Mouse (Mus musculus) limb, embryonic 12.5 days (tissue): ENCODE measurements at regions not wholly inside any gene's neighbourhood (a gene's known extent, or its start where the extent isn't known, plus 50 kb on each side); places are given as distances from the start of the nearest gene placed in this dataset.

Experiments used
- ATAC-seq: fragments of 200-750 bp; cut with Nextera tagmentation; 2 replicates; pipeline ENCODE4 v1.8.0; 2017; ENCODE audit warnings: low read depth, moderate TSS enrichment; ENCODE audit not compliant: insufficient number of reproducible peaks, insufficient read depth, low FRiP score, low TSS enrichment
- H3K27ac ChIP-seq: fragments of 300-500 bp; sonication (generic); 2 replicates; pipeline ENCODE4 v1.5.1; 2016; ENCODE audit warnings: mild to moderate bottlenecking, moderate library complexity
- H3K27me3 ChIP-seq: fragments of 300-500 bp; sonication (generic); 2 replicates; pipeline ENCODE4 v1.6.1; 2016; ENCODE audit warnings: mild to moderate bottlenecking, moderate library complexity
- H3K36me3 ChIP-seq: fragments of 300-500 bp; sonication (generic); 2 replicates; pipeline ENCODE4 v1.6.1; 2016; ENCODE audit warnings: mild to moderate bottlenecking, moderate library complexity
- H3K4me1 ChIP-seq: fragments of 300-500 bp; sonication (generic); replicated peaks from 2 replicates; pipeline ENCODE4 v1.6.1; 2016
- H3K4me2 ChIP-seq: fragments of 300-500 bp; sonication (generic); 2 replicates; pipeline ENCODE4 v1.6.1; 2016; ENCODE audit warnings: mild to moderate bottlenecking, moderate library complexity
- H3K4me3 ChIP-seq: fragments of 300-500 bp; sonication (generic); replicated peaks from 2 replicates; pipeline ENCODE4 v1.5.1; 2016; ENCODE audit warnings: mild to moderate bottlenecking
- H3K9ac ChIP-seq: fragments of 300-500 bp; sonication (generic); replicated peaks from 2 replicates; pipeline ENCODE4 v1.6.1; 2016; ENCODE audit warnings: mild to moderate bottlenecking, moderate library complexity
- H3K9me3 ChIP-seq: fragments of 300-500 bp; sonication (generic); 2 replicates; pipeline ENCODE4 v1.6.1; 2016; ENCODE audit warnings: mild to moderate bottlenecking, moderate library complexity
- WGBS: fragments of 180-500 bp; shearing (Covaris S2); methylation state at CpG from one replicate; pipeline ENCODE4 v1.1.7; 2016; 5-methylcytosine and 5-hydroxymethylcytosine counted together

DNA sequence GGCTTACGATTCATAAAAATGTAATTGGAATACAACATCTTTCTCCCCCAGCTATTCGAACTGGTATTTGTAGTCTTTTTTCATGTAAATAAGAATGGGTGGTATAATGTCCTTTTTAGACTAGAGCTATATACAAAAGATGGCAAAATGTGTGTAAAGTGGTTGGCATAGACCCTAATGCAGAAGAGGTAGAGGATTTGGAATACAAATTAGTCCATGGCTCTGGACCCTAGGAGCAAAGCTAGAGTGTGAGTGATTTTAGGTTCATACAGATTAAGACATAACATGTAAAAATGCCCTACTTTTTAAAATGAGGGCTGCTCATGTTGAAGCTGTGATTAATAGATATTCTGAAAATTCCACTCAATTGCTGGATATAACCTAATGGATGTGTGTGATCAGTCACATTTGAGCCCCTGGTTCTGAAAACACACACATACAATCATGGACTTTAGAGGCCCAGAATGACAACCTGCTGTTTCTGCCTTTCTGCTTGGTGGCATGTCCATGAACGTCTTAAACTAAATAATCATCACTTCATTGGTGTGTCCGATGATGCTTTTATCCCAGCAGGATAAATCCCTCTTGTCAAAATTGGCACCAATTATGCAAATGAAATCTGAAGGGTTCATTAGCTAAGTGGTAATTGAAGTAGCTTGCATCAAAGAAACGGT lies 423.6 kb upstream of the Lrrc7 start:
- no peak overlapping the region for H3K4me3 ChIP-seq
- no peaks in the 10 kb centered on the region for H3K4me1 ChIP-seq
- no peak for ATAC-seq
- H3K9me3 ChIP-seq, result no peaks in the 10 kb centered on the region
- no peaks in the 10 kb centered on the region for H3K27me3 ChIP-seq
- H3K27ac ChIP-seq, result no peak overlapping the region
- no peak overlapping the region for H3K9ac ChIP-seq
- no peaks in the 10 kb centered on the region for H3K36me3 ChIP-seq
- no peak overlapping the region for H3K4me2 ChIP-seq
- WGBS, result 87% methylated on average over 5 of the region's 5 CpGs

DNA sequence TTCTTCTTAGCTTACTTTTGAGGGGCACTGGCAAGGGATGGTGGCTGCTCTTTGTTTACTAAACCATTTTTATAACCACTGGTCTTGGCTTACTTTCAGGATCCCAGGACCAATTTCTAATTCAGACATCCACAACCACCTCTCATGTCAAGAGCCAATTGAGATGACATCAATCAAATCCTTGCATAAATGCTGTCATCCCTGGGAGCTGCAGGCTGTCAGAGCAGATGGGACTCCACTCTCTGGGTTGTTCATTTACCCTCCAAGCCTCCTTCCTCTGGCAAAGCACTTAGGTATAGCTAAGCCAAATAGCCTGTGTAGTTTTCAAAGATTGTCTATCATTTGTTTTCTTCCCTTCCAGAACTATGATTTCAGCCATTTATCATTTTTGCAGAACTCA lies 385.0 kb upstream of the Lrrc7 start:
- ATAC-seq, result no peak
- Histone ChIP-seq H3K9me3 (no peaks in the 10 kb centered on the region), H3K4me1 (no peaks in the 10 kb centered on the region), H3K27ac (no peak overlapping the region), H3K27me3 (no peaks in the 10 kb centered on the region), H3K4me2 (no peak overlapping the region), H3K9ac (no peak overlapping the region), H3K4me3 (no peak overlapping the region), H3K36me3 (no peaks in the 10 kb centered on the region)

DNA sequence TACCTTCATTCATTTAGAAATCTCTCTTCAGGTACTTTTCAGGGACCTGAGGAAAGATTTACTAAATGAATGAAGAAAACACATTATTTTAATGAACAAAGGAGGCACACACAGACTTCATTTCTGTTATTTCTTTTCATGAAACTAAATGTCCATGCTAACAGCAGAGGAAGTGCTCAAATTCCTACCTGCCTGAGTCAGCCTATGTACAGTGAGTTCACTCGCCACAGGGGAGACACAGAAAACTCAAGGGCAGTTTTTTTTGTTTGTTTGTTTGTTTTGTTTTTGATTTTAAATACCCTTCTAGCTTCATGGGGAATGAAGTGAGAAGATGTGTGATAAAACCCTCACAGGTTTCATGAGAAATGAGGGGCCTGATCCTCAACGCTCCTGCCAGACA lies 343.1 kb upstream of the Lrrc7 start:
- H3K27ac ChIP-seq, result no peak overlapping the region
- no peaks in the 10 kb centered on the region for H3K4me1 ChIP-seq
- H3K9ac ChIP-seq, result no peak overlapping the region
- WGBS, result 44% methylated on average over 2 of the region's 2 CpGs
- H3K36me3 ChIP-seq, result no peaks in the 10 kb centered on the region
- no peak overlapping the region for H3K4me3 ChIP-seq
- H3K4me2 ChIP-seq, result no peak overlapping the region
- no peaks in the 10 kb centered on the region for H3K9me3 ChIP-seq
- H3K27me3 ChIP-seq, result no peaks in the 10 kb centered on the region
- no peak for ATAC-seq

DNA sequence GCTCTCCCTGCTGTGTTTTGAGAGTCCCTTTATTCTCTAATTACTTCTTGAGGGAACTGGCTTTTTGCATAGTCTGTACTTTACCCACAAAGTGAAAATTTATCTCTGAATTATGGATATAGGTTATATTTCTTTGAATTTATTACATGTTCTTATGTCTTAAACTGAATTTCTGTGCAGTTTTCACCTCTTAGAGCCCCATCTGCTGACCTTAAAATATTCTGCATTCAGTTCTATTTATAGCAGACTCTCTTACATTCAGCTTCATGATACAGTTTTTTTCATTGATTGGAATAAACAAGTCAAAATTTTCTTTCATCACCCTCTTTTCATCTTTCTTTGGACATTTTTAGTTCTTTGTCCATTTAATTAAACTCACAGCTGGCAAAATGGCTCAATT lies 337.4 kb upstream of the Lrrc7 start:
- Histone ChIP-seq H3K4me2 (no peak overlapping the region), H3K4me1 (no peaks in the 10 kb centered on the region), H3K9me3 (no peaks in the 10 kb centered on the region), H3K36me3 (no peaks in the 10 kb centered on the region), H3K27me3 (no peaks in the 10 kb centered on the region), H3K9ac (no peak overlapping the region), H3K27ac (no peak overlapping the region), H3K4me3 (no peak overlapping the region)
- ATAC-seq, result no peak

DNA sequence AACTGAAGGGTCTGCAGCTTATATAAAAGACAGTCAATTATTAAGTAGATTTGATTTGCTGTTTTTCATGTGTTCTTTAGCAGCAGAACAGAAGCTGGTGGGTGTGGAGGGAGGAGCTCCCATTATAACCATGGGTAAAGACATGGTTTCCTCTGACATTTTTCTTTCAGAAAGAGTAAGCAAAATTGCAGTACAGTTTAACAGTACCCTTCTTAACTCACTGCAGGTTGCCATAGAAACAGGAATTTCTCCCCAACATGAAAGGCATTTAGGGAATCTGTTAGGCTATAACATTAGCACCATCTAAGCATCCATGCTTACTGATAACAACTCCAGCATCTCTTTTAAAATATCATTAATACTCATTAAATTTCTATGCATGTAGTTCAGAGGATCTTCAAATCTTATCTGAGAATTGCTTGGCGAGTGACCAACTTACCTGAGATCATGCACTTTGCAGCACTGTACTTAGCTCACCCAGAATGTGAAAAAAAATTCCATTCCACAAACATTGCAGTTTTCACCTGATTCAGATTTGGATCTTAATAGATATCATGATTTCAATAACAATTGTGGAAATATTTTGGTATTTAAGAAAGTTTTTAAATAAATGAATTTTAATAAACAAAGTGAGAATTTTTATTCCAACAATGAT lies 324.8 kb upstream of the Lrrc7 start:
- 71% methylated on average over 1 of the region's 1 CpGs for WGBS

GRCm38 (mm10) chr3:158886301-158886711 lies 324.3 kb upstream of the Lrrc7 start:
- no peak overlapping the region for H3K27ac ChIP-seq
- no peaks in the 10 kb centered on the region for H3K36me3 ChIP-seq
- no peak overlapping the region for H3K4me2 ChIP-seq
- no peak for ATAC-seq
- H3K4me1 ChIP-seq, result no peaks in the 10 kb centered on the region
- no peaks in the 10 kb centered on the region for H3K9me3 ChIP-seq
- no peaks in the 10 kb centered on the region for H3K27me3 ChIP-seq
- no peak overlapping the region for H3K4me3 ChIP-seq
- WGBS, result 60% methylated on average over 3 of the region's 3 CpGs
- H3K9ac ChIP-seq, result no peak overlapping the region

More for the DNA sequence above, 324.8 kb upstream of the Lrrc7 start:
- Histone ChIP-seq H3K4me3 (no peak overlapping the region), H3K27ac (no peak overlapping the region), H3K9ac (no peak overlapping the region), H3K4me2 (no peak overlapping the region), H3K4me1 (no peaks in the 10 kb centered on the region), H3K27me3 (no peaks in the 10 kb centered on the region), H3K9me3 (no peaks in the 10 kb centered on the region), H3K36me3 (no peaks in the 10 kb centered on the region)
- ATAC-seq, result no peak
